Mouse (Mus musculus) frontal cortex, postnatal 25 days (tissue): ENCODE measurements at regions not wholly inside any gene's neighbourhood (a gene's known extent, or its start where the extent isn't known, plus 50 kb on each side); places are given as distances from the start of the nearest gene placed in this dataset.

Source experiments
- DNase-seq, 2 experiments: peaks; one replicate each; pipeline ENCODE4 v3.0.0; 2022; ENCODE audit warnings: low spot score in 2 of 2

- DNase-seq, result no peak
Measured at GRCm38 (mm10) chr13:113536306-113536705, 82.1 kb downstream of the Snx18 start.

- DNase-seq, result no peak
Measured at GRCm38 (mm10) chr13:113534664-113535455, 83.5 kb downstream of the Snx18 start.

- no peak for DNase-seq
Measured at GRCm38 (mm10) chr13:113533884-113534445, 84.4 kb downstream of the Snx18 start.

GRCm38 (mm10) chr13:113526997-113527396 lies 91.4 kb downstream of the Snx18 start:
- DNase-seq, result no peak

- no peak for DNase-seq
Measured at GRCm38 (mm10) chr13:113523503-113523902, 94.9 kb downstream of the Snx18 start.

- no peak for DNase-seq
Measured at GRCm38 (mm10) chr13:113518144-113518543, 100.2 kb downstream of the Snx18 start.

GRCm38 (mm10) chr13:113516102-113516501 lies 102.3 kb downstream of the Snx18 start:
- DNase-seq, result no peak

- peak in 1 of 2 experiments; percentile 16 for DNase-seq
Measured at GRCm38 (mm10) chr13:113515162-113515600, 103.2 kb downstream of the Snx18 start.

- peak; percentile 36 to 48 for DNase-seq
Measured at GRCm38 (mm10) chr13:113509403-113510185, 108.8 kb downstream of the Snx18 start.

GRCm38 (mm10) chr13:113508124-113508728 lies 110.1 kb downstream of the Snx18 start:
- DNase-seq, result no peak

GRCm38 (mm10) chr13:113502528-113502927 lies 115.8 kb downstream of the Snx18 start:
- DNase-seq, result no peak

- no peak for DNase-seq
Measured at GRCm38 (mm10) chr13:113502059-113502458, 116.3 kb downstream of the Snx18 start.

GRCm38 (mm10) chr13:113500373-113500990 lies 117.9 kb downstream of the Snx18 start:
- no peak for DNase-seq

- DNase-seq, result no peak
Measured at GRCm38 (mm10) chr13:113499079-113499710, 119.2 kb downstream of the Snx18 start.

GRCm38 (mm10) chr13:113495595-113496285 lies 122.6 kb downstream of the Snx18 start:
- no peak for DNase-seq

GRCm38 (mm10) chr13:113495136-113495535 lies 123.2 kb downstream of the Snx18 start:
- no peak for DNase-seq

GRCm38 (mm10) chr13:113494688-113495087 lies 123.7 kb downstream of the Snx18 start:
- no peak for DNase-seq

GRCm38 (mm10) chr13:113489951-113490822 lies 128.2 kb downstream of the Snx18 start:
- no peak for DNase-seq

GRCm38 (mm10) chr13:113486368-113486955 lies 131.9 kb downstream of the Snx18 start:
- DNase-seq, result no peak
